Mouse (Mus musculus): ENCODE data around the gene Pus10. TPM values are rescaled to one million over a fixed set of nuclear protein-coding genes. Genes with fewer than 3 reads are reported as not detected.

Gene Pus10
- polyA plus RNA-seq, 1 experiment from 2014 or later, result 19.6 TPM

GRCm38 (mm10) chr11:23701831-23702230 lies 36.4 kb downstream of the Pus10 start:
- no peaks in the 10 kb centered on the region for H3K4me1 ChIP-seq
- H3K27ac ChIP-seq, result no peak overlapping the region
- 89% methylated on average over 3 of the region's 3 CpGs for WGBS
- no peak for DNase-seq (ENCODE audit: low spot score)
- peaks cover 27% of the 10 kb centered on the region for H3K36me3 ChIP-seq
- no peaks in the 10 kb centered on the region for H3K27me3 ChIP-seq (ENCODE audit: insufficient read depth, poor library complexity, severe bottlenecking)
- no peak overlapping the region for H3K4me3 ChIP-seq
- no peaks in the 10 kb centered on the region for H3K9me3 ChIP-seq

DNA sequence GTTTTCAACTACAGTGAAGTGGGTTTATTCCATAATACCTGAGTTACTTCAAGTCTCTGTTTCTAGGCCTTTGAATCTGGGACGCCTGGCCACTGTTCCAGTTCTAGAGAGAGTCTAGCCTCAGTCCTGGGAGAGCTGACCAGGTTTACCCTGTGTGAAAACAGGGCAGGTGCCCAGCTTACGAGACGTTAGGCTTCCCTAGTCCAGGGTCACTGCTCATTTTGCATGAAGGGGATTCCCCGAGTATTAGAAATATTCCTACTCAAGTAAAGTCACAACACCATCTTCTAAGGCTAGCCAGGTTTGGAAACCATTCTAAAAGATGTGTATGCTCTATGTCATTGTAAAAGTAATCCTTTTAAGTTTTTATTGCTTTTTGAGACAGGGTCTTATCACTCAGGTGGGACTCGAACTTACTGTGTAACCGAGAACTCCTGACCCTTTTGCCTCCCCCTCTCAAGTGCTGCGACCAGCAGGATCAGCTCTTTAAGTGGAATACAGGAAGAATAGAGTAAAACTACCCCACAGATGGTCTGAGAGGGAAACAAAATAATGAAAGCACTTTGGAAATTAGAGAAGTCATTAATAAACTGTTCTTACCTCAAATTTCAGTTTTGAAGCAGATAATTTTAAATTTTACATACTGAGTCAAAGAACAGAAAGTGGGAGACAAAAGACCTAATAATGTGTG lies 39.3 kb downstream of the Pus10 start:
- Histone ChIP-seq H3K27me3 (ENCODE audit: insufficient read depth, poor library complexity, severe bottlenecking) (no peaks in the 10 kb centered on the region), H3K36me3 (peaks cover 49% of the 10 kb centered on the region), H3K27ac (no peak overlapping the region), H3K4me1 (no peaks in the 10 kb centered on the region), H3K4me3 (no peak overlapping the region), H3K9me3 (no peaks in the 10 kb centered on the region)
- DNase-seq (ENCODE audit: low spot score), result no peak
- 85% methylated on average over 7 of the region's 7 CpGs for WGBS

- WGBS, result 93% methylated on average over 3 of the region's 3 CpGs
- Histone ChIP-seq H3K9me3 (no peaks in the 10 kb centered on the region), H3K4me3 (no peak overlapping the region), H3K4me1 (no peaks in the 10 kb centered on the region), H3K27me3 (ENCODE audit: insufficient read depth, poor library complexity, severe bottlenecking) (no peaks in the 10 kb centered on the region), H3K36me3 (peaks cover 87% of the 10 kb centered on the region), H3K27ac (no peak overlapping the region)
- no peak for DNase-seq (ENCODE audit: low spot score)
Measured at GRCm38 (mm10) chr11:23712299-23712698, 46.8 kb downstream of the Pus10 start.

GRCm38 (mm10) chr11:23718856-23719255 lies 53.4 kb downstream of the Pus10 start:
- WGBS, result 92% methylated on average over 2 of the region's 2 CpGs
- Histone ChIP-seq H3K4me3 (no peak overlapping the region), H3K9me3 (no peaks in the 10 kb centered on the region), H3K4me1 (no peaks in the 10 kb centered on the region), H3K27me3 (ENCODE audit: insufficient read depth, poor library complexity, severe bottlenecking) (no peaks in the 10 kb centered on the region), H3K36me3 (peaks cover 91% of the 10 kb centered on the region), H3K27ac (no peak overlapping the region)
- DNase-seq (ENCODE audit: low spot score), result no peak

DNA sequence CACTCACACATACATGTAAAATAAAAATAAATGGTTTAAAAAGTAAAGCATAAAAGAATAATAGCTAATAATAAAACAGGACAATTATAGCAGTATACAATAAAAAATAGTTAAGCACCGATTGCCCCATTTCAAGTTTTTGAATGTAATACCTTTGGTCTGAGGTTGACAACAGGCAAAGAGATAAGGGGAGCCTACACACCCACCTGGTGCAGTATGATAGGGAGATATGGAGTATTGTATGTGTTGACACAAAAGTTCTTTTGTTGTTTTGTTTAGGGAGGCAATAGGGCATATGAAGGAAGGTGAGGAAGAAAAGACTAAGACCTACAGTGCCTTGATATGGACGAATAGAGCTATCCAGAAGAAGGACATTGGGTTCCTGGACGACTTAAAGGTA lies 54.4 kb downstream of the Pus10 start:
- no peaks in the 10 kb centered on the region for H3K9me3 ChIP-seq
- no peaks in the 10 kb centered on the region for H3K27me3 ChIP-seq (ENCODE audit: insufficient read depth, poor library complexity, severe bottlenecking)
- H3K27ac ChIP-seq, result no peak overlapping the region
- no peaks in the 10 kb centered on the region for H3K4me1 ChIP-seq
- no peak for DNase-seq (ENCODE audit: low spot score)
- peaks cover 86% of the 10 kb centered on the region for H3K36me3 ChIP-seq
- whole genome bisulfite sequencing, result 71% methylated on average over 3 of the region's 3 CpGs
- no peak overlapping the region for H3K4me3 ChIP-seq

DNA sequence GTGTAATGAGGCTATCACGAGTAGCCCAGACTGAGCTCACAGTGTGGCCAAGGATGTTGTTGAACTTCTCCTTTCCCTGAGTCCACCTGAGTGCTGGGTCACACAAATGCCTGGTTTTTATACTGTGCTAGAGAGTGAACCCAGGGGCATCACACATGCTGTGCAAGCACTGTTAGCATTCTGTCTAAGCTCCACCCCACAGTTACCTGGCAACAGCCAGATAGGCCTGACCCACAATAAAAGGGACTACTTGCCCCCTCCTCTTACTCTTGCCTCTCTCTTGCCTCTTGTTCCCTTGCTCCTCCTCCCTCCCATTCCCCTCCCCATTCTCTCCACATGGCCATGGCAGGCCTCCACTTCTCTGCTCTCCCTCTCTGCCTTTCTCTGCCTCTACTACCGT lies 56.9 kb downstream of the Pus10 start:
- H3K27ac ChIP-seq, result no peak overlapping the region
- no peaks in the 10 kb centered on the region for H3K27me3 ChIP-seq (ENCODE audit: insufficient read depth, poor library complexity, severe bottlenecking)
- 52% methylated on average over 2 of the region's 2 CpGs for WGBS
- peaks cover 85% of the 10 kb centered on the region for H3K36me3 ChIP-seq
- no peaks in the 10 kb centered on the region for H3K9me3 ChIP-seq
- no peaks in the 10 kb centered on the region for H3K4me1 ChIP-seq
- DNase-seq (ENCODE audit: low spot score), result no peak
- no peak overlapping the region for H3K4me3 ChIP-seq

DNA sequence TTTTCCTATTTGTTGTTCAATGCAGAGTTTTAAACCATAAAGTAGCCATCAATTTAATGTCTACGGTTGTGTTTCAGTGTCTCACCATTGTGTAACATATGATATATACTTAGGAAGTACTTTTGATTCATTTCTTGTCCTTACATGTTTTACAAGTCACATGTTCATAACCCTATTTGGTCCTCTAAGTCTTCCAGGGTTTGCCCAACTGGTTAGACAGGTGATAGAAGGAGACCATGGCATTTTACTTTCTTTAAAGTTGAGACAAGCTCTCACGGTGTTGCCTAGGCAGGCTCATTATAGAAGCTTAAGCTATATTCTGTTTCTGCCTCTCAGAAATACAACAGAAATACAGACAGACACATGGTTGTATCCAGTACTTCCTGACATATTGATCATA lies 60.4 kb downstream of the Pus10 start:
- no peak for DNase-seq (ENCODE audit: low spot score)
- 93% methylated on average over 2 of the region's 2 CpGs for WGBS
- Histone ChIP-seq H3K27me3 (ENCODE audit: insufficient read depth, poor library complexity, severe bottlenecking) (no peaks in the 10 kb centered on the region), H3K4me1 (no peaks in the 10 kb centered on the region), H3K27ac (no peak overlapping the region), H3K4me3 (no peak overlapping the region), H3K36me3 (peaks cover 75% of the 10 kb centered on the region), H3K9me3 (no peaks in the 10 kb centered on the region)

DNA sequence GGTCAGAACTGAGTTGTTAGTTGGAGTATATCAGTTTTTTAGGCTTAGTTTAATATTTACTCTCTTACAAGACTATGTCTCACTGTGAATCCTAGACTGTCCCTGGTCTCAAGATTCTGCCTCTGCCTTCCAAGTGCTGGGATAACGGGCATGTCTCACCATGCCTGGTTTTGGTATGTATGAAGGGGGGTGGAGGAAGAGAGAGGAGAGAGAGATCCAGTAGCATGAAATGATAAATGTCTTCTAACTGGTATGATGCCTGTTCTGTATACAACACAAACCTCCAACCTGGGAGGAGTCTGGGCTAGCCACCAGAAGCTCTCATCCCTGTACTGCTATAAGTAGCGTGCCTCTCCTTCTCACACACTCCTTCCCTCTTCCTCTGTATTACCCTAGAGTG lies 61.0 kb downstream of the Pus10 start:
- no peak overlapping the region for H3K27ac ChIP-seq
- H3K9me3 ChIP-seq, result no peaks in the 10 kb centered on the region
- H3K4me1 ChIP-seq, result no peaks in the 10 kb centered on the region
- H3K27me3 ChIP-seq (ENCODE audit: insufficient read depth, poor library complexity, severe bottlenecking), result no peaks in the 10 kb centered on the region
- H3K4me3 ChIP-seq, result no peak overlapping the region
- 87% methylated on average over 2 of the region's 2 CpGs for WGBS
- peaks cover 75% of the 10 kb centered on the region for H3K36me3 ChIP-seq
- no peak for DNase-seq (ENCODE audit: low spot score)

DNA sequence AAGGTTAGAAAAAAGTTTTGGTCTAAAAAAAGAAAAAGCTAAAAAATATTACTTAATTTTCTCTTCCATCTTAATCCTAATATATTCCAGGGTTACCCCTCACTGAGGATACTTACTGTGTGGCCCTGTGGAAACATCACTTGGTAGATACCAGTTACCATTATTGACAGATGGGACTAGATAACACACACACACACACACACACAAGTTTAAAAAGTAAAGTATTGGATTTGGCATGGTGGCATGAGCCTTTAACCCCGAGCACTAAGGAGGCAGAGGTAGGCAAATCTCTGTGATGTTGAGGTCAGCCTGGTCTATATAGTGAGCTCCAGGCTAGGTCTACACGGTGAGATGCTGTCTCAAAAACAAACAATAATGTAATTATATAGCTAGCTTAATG lies 62.7 kb downstream of the Pus10 start:
- WGBS, result 87% methylated on average over 2 of the region's 2 CpGs
- no peak for DNase-seq (ENCODE audit: low spot score)
- Histone ChIP-seq H3K9me3 (no peaks in the 10 kb centered on the region), H3K4me3 (no peak overlapping the region), H3K27me3 (ENCODE audit: insufficient read depth, poor library complexity, severe bottlenecking) (no peaks in the 10 kb centered on the region), H3K27ac (no peak overlapping the region), H3K4me1 (no peaks in the 10 kb centered on the region), H3K36me3 (peaks cover 68% of the 10 kb centered on the region)

GRCm38 (mm10) chr11:23730120-23730519 lies 64.6 kb downstream of the Pus10 start:
- H3K9me3 ChIP-seq, result no peaks in the 10 kb centered on the region
- H3K27ac ChIP-seq, result no peak overlapping the region
- no peaks in the 10 kb centered on the region for H3K27me3 ChIP-seq (ENCODE audit: insufficient read depth, poor library complexity, severe bottlenecking)
- H3K4me1 ChIP-seq, result no peaks in the 10 kb centered on the region
- 76% methylated on average over 4 of the region's 4 CpGs for WGBS
- no peak for DNase-seq (ENCODE audit: low spot score)
- no peak overlapping the region for H3K4me3 ChIP-seq
- H3K36me3 ChIP-seq, result peaks cover 66% of the 10 kb centered on the region

DNA sequence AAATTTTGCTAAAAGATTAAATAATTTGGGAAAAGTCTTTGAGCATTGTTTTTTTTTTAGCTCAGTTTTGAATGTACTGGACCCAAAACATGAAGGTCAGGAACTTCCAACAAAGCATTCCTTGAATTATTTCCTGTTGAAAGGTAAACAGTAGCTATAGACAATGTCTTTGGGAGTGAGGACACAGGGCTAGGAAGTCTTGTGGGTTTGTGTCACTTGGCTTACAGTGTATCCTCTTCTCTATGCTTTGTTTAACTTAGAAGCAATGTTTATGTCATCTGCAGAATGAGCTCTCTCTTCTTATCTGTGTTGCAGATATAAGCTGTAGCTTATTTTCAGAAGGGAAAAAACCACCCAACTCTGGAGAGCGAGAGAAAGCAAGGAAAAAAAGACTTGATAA lies 67.4 kb downstream of the Pus10 start:
- H3K9me3 ChIP-seq, result no peaks in the 10 kb centered on the region
- DNase-seq (ENCODE audit: low spot score), result no peak
- H3K27ac ChIP-seq, result no peak overlapping the region
- no peaks in the 10 kb centered on the region for H3K27me3 ChIP-seq (ENCODE audit: insufficient read depth, poor library complexity, severe bottlenecking)
- WGBS, result 60% methylated on average over 1 of the region's 1 CpGs
- H3K4me3 ChIP-seq, result no peak overlapping the region
- no peaks in the 10 kb centered on the region for H3K4me1 ChIP-seq
- H3K36me3 ChIP-seq, result peaks cover 43% of the 10 kb centered on the region

GRCm38 (mm10) chr11:23734749-23735286 lies 69.3 kb downstream of the Pus10 start:
- peaks cover 30% of the 10 kb centered on the region for H3K36me3 ChIP-seq
- DNase-seq (ENCODE audit: low spot score), result no peak
- WGBS, result 87% methylated on average over 6 of the region's 6 CpGs

GRCm38 (mm10) chr11:23735820-23736470 lies 70.5 kb downstream of the Pus10 start:
- no peak for DNase-seq (ENCODE audit: low spot score)
- no peaks in the 10 kb centered on the region for H3K4me1 ChIP-seq
- H3K27me3 ChIP-seq (ENCODE audit: insufficient read depth, poor library complexity, severe bottlenecking), result no peaks in the 10 kb centered on the region
- H3K27ac ChIP-seq, result no peak overlapping the region
- no peak overlapping the region for H3K4me3 ChIP-seq
- peaks cover 23% of the 10 kb centered on the region for H3K36me3 ChIP-seq
- no peaks in the 10 kb centered on the region for H3K9me3 ChIP-seq

More at GRCm38 (mm10) chr11:23734749-23735286, 69.3 kb downstream of the Pus10 start:
- H3K4me3 ChIP-seq, result no peak overlapping the region
- H3K9me3 ChIP-seq, result no peaks in the 10 kb centered on the region
- H3K27ac ChIP-seq, result no peak overlapping the region
- H3K4me1 ChIP-seq, result no peaks in the 10 kb centered on the region
- no peaks in the 10 kb centered on the region for H3K27me3 ChIP-seq (ENCODE audit: insufficient read depth, poor library complexity, severe bottlenecking)
